Mouse (Mus musculus) spleen, postnatal 14 days (tissue): ENCODE data around the gene Tdgf1.

Experiments
- DNase-seq, 2 experiments: peaks; one replicate each; pipeline ENCODE4 v3.0.0; 2021 to 2022; ENCODE audit warnings: low spot score in 2 of 2

The Tdgf1 gene

GRCm38 (mm10) chr9:110914631-110915236, 31.2 kb downstream of the Tdgf1 start:
- no peak for DNase-seq

GRCm38 (mm10) chr9:110909371-110909967, 36.5 kb downstream of the Tdgf1 start:
- DNase-seq, result no peak

GRCm38 (mm10) chr9:110908631-110909016, 37.3 kb downstream of the Tdgf1 start:
- DNase-seq, result no peak

DNA sequence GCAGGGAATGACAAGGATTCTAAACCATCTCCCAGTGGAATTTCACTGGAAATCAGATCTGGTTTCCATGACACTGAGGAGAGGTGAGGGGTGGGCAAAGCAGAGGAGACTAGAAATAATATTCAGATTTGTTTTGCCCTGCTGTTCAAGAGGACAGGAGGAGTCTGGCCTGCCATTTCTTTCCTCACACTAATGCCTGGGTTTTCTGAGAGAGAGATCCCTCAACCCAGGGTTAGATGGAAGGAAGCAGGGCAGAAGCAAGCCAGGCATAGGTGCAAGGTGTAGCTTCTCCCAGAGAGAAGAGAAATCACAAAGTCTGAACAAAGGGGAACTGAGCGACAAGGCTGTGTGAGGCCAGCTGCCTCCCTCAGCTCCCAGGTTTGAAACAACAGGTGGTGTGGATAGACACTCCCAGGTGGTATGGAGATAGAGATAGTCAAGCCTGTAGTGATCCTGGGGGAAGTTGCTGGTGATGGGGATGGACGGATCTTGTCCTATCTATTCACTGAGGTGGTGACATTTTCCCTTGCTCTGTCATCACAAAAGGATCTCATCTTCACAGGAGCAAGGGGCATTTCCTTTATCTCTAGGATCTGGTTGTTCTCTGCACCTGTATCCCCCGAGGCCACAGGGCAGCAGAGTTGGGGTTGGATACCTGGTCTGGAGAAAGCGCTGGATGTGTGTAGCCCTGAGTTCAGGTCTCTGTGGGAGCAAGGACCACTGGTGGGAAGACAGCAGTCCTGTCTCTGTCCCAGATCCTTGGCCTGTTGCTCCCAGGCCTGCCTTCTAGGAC, 37.9 kb downstream of the Tdgf1 start:
- DNase-seq, result no peak

GRCm38 (mm10) chr9:110907201-110907837, 38.6 kb downstream of the Tdgf1 start:
- DNase-seq, result no peak

DNA sequence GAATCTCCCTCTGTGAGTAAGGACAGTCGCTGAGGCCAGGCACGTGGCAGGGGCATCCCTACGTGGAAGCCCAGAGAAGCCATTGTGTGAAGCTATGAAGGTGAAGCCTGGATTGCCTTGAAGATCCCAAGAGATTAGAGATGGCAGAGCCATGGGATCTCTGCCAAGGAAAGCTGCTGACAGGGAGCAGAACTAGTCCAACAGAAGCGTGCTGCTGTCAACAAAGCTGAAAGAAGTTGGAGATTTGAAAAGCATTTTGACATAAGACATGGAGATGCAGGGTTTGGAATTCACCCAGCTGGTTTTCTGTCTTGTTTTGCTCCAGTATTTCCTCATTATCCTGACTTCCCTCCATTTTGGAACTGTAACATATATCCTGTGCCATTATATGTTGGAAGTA, 43.7 kb downstream of the Tdgf1 start:
- DNase-seq, result no peak

DNA sequence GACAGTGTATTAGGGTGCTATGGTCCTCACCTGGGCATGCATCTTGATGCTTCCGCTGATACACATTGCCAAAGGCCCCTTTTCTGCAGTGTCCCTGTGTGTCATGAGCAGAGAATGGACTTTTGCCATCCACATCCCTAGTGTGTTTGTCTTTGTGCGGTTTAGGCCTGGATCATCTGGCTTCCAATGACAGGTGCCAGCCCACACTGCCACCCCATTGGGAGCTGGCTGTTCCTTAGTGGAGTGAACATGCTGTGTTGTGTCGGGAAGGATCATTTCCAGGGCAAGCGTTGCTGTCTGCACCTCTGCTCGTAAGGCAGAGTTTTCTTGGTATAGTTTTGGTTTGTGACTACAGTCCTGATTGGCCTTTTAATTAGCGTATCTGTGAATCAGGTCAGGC, 44.8 kb downstream of the Tdgf1 start:
- no peak for DNase-seq

DNA sequence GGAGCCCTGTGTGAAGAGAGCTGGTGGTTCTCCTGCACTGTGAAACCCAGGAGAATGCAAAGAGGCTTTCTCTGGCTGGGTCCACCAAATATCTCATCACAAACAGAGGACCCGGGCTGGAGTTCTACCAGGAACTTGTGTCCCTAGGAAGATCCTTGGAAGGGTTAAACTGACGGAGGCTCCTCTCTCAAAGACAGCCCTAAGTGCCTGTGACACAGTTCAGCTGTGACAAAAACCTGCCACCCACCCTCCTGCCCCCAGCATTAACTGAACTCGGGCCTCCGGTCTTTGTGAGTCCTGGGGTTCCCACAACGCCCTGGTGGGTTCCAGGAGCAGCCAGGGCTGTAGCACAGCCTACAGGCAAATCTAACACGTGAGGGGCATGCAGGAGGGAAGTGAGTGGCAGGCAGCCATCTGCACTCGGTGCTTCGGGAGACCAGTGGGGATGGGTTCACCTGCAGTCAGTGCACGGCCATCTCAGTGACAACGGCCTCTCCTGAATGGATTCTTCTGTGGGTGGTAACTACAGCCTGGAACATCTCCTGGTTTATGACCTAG, 46.4 kb downstream of the Tdgf1 start:
- DNase-seq, result no peak

DNA sequence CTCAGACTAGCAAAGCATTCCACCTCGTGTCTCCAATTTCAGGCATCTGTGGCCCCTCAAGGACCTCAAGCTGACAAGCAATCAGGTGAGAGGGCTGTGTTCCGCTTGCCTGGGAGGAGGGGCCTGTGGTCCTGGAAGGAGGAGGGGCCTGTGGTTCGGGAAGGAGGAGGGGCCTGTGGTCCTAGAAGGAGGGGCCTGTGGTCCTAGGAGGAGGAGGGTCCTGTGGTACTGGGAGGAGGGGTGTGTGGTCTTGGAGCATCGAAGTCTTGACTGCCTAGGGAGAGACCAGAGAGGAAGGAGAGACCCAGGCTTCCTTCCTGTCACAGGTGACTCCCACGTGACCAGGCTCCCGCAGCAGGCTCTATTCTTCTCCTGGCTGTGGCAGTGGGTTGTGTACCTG, 49.4 kb downstream of the Tdgf1 start:
- DNase-seq, result no peak

- no peak for DNase-seq
These were observed 50.0 kb downstream of the Tdgf1 start for GRCm38 (mm10) chr9:110895994-110896393.

DNA sequence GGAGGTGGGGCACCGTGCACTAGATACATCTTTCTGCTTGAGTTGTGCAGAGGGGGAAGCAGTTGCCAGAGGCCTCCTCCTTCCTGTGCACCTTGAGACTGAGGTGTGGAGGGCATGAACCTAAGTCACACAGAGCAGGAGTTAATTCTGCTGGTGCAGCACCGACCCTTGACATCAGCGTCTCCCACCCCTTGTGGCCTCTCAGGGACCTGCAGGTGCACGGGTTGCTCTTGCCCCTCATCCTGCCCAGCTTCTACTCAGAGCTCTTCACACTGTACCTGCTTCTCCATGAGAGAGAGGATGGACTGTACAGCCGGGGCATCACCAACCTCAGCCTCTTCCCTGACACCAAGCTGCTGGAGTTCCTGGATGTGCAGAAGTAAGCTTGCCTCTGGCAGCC, 50.5 kb downstream of the Tdgf1 start:
- DNase-seq, result no peak

- no peak for DNase-seq
These were observed 52.5 kb downstream of the Tdgf1 start for GRCm38 (mm10) chr9:110893429-110893828.

GRCm38 (mm10) chr9:110892552-110892951, 53.4 kb downstream of the Tdgf1 start:
- DNase-seq, result no peak

DNA sequence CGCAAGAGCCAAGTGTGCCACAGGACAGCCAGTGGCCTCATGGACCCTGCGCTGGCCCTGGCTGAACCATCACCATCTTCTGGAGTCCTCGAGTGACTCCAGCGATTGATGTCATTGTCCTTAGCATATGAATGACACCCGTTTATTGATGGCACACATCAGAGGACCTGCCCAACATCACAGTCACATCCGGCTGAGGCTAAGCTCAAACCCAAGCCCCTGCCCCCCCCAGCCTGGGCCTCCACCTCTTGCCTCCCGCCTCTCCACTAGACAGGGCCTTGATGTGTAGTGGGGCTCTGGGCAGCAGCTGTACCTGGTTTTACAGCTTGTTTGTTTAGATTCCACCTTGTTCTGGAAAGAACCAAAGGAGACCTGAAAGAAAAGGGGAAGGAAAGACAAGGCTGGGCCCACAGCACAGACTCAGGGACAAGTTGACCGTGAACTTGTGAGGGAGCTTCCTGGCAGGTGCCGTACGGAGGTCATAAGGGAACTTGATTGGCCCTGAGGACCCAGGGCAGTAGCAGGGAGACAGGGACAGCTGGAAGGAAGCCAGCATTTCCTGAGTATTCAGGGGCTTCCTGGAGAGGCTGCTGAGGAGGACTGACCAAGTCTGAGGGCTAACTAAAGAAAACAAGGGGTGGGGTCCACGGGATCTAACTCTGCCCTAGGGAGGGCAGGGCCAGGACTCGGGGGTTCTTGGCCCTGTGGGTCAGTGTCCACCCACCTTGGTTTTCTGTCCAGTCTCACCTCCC, 54.7 kb downstream of the Tdgf1 start:
- no peak for DNase-seq

DNA sequence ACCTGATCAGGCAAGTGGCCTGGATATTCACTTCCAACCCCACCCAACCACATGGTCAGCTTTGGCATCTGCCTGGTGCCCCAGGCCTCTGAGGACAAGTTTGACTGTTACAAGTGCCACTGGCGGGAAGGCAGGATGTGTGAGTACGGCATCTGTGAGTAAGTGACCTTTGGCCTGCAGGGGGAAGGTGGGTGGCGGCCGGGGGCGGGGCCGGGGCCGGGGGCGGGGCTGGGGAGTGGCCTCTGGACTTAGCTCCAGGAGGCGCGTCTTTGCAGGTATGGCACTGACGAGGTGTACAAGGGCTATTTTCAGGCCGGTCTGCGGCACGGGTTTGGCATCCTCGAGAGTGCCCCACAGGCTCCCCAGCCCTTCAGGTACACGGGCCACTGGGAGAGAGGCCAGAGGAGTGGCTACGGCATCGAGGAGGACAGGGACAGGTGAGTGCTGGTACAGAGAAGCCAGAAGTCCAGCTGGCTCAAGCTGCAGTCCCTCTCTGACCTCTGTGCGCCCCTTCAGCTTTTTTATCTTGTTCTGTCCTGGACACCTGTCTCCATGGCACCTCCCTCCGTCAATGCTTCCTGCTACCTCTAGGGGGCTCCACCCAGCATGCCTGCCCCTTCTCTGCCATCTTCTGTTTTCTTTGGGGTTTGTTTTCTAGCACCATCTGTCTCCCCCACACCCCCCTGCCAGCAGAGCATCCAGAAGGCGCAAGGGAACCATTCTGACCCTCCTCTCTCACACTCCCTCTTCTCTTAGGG, 55.8 kb downstream of the Tdgf1 start:
- no peak for DNase-seq
